Mouse (Mus musculus): Measurements from ENCODE around the gene Cfap54. TPM values are rescaled to one million over a fixed set of nuclear protein-coding genes. Genes with fewer than 3 reads are reported as not detected.

Gene Cfap54
- polyA plus RNA-seq (2012), result 0.13 and 0.22 TPM in 2 replicates

DNA sequence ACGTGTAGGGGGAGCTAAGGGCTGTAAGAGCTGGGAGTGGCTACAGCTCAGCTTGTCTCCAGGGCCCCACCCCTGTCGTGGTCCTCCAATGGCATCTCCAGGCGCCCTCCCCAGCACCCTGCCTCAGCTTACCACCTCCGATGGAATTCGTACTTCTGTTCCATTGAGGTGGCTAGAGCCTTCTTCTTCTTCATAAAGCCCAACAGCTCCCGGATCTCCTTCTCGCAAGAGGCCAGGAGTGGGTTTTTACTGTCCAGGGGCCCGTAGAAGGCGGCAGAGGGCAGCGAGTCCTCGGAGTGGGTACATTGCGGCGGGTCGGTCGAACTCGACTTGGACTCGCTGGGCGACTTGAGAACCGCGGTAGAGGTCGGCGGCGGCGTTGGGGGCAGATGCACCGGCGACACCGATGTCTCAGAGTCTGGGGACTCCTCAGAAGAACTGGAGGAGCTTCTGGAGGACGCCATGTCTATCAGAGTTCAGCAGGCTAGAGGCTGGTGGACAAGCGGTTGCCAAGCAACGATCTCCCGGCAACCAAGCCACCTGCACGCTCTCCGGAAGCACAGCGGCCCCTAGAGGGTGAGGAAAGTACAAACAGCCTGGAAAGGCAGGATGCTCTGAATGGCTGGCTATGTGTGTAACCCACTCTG, at the start of gene Cfap54:
Gene Cfap54, minus strand, starts transcription at position 486 of the 647 bp plus-strand sequence.

Other genes starting within 250 kb of the Cfap54 start
- 7.7 and 9.1 TPM in 2 replicates for gene Cdk17, start 79.3 kb upstream of the Cfap54 start, polyA plus RNA-seq (2012)
- 15.8 and 19.7 TPM in 2 replicates for gene Elk3, start 229.5 kb upstream of the Cfap54 start, polyA plus RNA-seq (2012)

All from megakaryocyte-erythroid progenitor cell, adult 5 weeks (primary cell).